Mouse (Mus musculus) testis, adult 2 months (tissue): ENCODE measurements around the gene Cyp26b1.

Experiments used
- CTCF ChIP-seq: fragments of 200-500 bp; IDR thresholded peaks from 2 replicates; pipeline ENCODE4 v1.5.1; 2012; ENCODE audit warnings: low read depth, mild to moderate bottlenecking, inconsistent platforms, low read length, moderate library complexity; ENCODE audit not compliant: control insufficient read depth, insufficient read depth, insufficient replicate concordance
- POLR2A ChIP-seq: fragments of 200-500 bp; IDR thresholded peaks from 2 replicates; pipeline ENCODE4 v1.6.1; 2012; ENCODE audit warnings: low read depth, mild to moderate bottlenecking, inconsistent platforms, low read length, moderate library complexity; ENCODE audit not compliant: control insufficient read depth

DNA sequence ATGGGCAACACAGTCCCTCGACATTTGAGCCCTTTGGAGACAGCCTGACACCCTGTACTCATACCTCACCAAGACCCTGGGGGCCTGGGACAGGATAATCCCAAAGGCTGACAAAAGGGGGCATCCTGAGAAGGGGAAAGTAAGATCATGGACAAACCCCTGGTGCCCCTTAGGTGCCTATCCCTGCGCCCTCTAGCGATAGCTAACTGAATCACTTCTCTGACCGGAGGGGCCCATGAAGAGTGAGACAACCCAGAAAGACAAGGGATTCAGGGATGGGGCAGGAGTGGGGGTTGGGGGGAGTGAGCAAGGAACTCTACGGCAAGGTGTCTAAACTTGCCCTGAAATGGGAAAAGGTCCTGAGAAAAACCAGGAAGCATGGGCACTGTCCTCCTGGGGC lies 14.8 kb downstream of the Cyp26b1 start:
- TF ChIP-seq CTCF, result peak; percentile 30; the same call in 1 of the 2 replicates
- no peak for TF ChIP-seq POLR2A
